Mouse (Mus musculus): ENCODE data around the gene Aldh3b2. TPM values are rescaled to one million over a fixed set of nuclear protein-coding genes. Genes with fewer than 3 reads are reported as not detected.

Gene Aldh3b2
- polyA plus RNA-seq, 1 experiment from 2014 or later: 1.0 TPM

DNA sequence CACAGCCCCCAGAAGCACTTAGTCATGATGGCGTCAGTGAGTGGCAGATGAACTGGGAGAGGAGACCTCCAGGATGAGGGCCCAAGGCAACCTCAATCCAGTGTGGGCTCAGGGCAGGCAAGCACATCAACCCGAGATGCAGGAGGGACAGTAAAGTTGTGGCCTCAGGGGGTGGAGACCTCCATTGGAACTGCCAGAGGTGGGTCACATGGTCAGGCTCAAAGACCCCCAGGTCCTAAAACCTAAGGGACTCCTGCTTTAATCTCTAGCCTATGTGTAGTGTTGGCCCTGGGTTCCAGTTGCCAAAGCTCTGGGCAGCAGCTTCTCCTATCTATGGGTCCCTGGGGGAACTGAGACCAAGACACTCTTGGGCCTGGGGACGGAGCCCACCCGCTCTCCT is 43.3 kb upstream of the Aldh3b2 start:
- Histone ChIP-seq H3K36me3 (ENCODE audit: control insufficient read depth, insufficient read depth, low read length) (no peaks in the 10 kb centered on the region), H3K27ac (ENCODE audit: low read depth, low read length) (no peak overlapping the region), H3K9ac (ENCODE audit: low read length) (no peak overlapping the region), H3K9me3 (ENCODE audit: control insufficient read depth, low read length) (no peaks in the 10 kb centered on the region), H3K27me3 (ENCODE audit: control insufficient read depth, insufficient read depth, low read length) (no peaks in the 10 kb centered on the region), H3K4me1 (replicated peaks; ENCODE audit: control insufficient read depth, insufficient read depth, low read length) (no peaks in the 10 kb centered on the region), H3K4me2 (ENCODE audit: low read depth, low read length, severe bottlenecking) (no peak overlapping the region), H3K4me3 (ENCODE audit: low read depth, low read length) (no peak overlapping the region)
- DNase-seq (ENCODE audit: low spot score): no peak
- ATAC-seq (replicated peaks; ENCODE audit: low FRiP score): no peak
- WGBS: 80% methylated on average over 4 of the region's 4 CpGs

DNA sequence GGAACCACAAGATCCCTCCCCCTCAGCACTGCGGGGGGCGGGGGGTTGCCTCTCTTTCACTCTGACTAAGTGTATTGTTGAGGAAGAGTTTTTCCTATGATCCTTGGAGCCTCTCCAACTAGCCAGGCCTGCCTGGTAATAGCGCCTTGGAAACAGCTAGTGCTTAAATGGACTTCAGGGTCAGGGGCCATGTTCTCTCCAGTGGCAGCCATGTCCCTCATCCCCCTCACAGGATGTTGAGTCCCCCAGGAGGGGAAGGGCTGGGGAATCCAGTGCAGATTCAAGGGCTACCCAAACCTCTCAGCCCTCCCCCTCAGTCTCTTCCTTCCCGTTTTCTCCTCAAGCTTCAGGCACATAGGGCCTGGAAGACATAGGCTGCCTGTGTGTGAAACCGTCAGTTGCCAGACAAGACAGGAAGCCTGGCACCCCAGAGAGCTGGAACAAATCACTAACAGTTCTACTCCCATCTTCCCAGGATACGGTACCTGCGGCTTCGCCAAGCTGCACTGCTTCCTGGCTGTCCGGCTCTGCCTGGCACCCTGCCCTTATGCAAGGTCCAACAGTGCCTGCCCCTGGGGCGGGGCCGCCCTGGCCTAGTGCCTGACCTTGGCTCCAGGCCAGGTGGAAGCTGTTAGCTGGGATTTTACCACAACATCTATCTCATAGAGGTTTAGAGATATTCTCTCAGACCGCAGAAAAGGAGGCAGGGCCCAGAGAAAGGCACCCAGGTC is 42.8 kb upstream of the Aldh3b2 start, which contains the start of gene Aldh3b1:
Gene Aldh3b1, minus strand, starts transcription at position 598 of the 731 bp plus-strand sequence.
- ATAC-seq (replicated peaks; ENCODE audit: low FRiP score) (no peak), DNase-seq (ENCODE audit: low spot score) (no peak)
- H3K4me1 ChIP-seq (replicated peaks; ENCODE audit: control insufficient read depth, insufficient read depth, low read length): no peaks in the 10 kb centered on the region
- no peaks in the 10 kb centered on the region for H3K36me3 ChIP-seq (ENCODE audit: control insufficient read depth, insufficient read depth, low read length)
- no peaks in the 10 kb centered on the region for H3K9me3 ChIP-seq (ENCODE audit: control insufficient read depth, low read length)
- H3K27ac ChIP-seq (ENCODE audit: low read depth, low read length): no peak within 1 kb of the TSS
- H3K27me3 ChIP-seq (ENCODE audit: control insufficient read depth, insufficient read depth, low read length): no peaks in the 10 kb centered on the region
- no peak within 1 kb of the TSS for H3K4me2 ChIP-seq (ENCODE audit: low read depth, low read length, severe bottlenecking)
- H3K4me3 ChIP-seq (ENCODE audit: low read depth, low read length): no peak within 1 kb of the TSS
- no peak within 1 kb of the TSS for H3K9ac ChIP-seq (ENCODE audit: low read length)
- 77% methylated on average over 12 of the region's 12 CpGs for WGBS

DNA sequence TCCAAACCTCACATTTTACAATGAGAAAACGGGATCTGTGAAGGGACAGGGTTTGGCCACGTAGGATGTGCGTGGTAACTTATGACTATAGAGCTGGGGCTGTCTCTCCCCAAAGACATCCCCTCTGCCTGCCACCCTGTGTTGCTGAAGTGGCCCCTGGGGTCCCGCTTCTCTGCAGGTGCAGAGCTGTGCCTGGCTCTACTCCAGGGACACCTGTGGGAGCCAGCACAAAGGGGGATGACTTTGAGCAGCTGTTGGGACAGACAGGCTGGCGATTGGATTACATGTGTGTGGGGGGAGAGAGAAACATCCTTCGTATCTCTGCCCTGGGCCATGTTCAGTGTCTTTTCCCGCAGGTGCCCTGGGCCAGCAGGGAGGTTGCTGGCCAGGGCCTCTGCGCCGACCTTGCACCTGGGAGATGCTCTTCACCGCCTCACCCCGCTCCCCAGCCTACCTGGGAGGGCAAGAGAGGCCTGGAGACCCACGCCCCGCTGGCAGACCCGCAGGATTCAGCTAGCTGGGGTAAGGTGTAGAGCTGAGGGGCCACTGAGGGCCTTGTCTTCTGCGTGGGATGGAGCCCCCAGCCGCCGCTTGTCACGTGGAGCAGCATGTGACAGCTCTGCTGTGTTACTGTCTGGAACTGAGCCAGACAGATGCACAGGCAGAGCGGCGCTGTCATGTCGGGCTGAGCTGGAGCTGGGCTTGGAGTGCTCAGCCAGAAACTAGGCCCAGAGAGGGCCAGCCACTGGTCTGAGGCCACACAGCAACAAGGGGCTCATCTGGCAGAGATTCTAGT is 41.7 kb upstream of the Aldh3b2 start:
- H3K4me2 ChIP-seq (ENCODE audit: low read depth, low read length, severe bottlenecking): no peak overlapping the region
- H3K4me1 ChIP-seq (replicated peaks; ENCODE audit: control insufficient read depth, insufficient read depth, low read length): no peaks in the 10 kb centered on the region; the same call in 1 of the 2 replicates
- H3K36me3 ChIP-seq (ENCODE audit: control insufficient read depth, insufficient read depth, low read length): no peaks in the 10 kb centered on the region
- no peaks in the 10 kb centered on the region for H3K9me3 ChIP-seq (ENCODE audit: control insufficient read depth, low read length)
- ATAC-seq (replicated peaks; ENCODE audit: low FRiP score): no peak
- H3K27ac ChIP-seq (ENCODE audit: low read depth, low read length): no peak overlapping the region
- WGBS: 72% methylated on average over 21 of the region's 21 CpGs
- H3K4me3 ChIP-seq (ENCODE audit: low read depth, low read length): no peak overlapping the region
- no peak for DNase-seq (ENCODE audit: low spot score)
- H3K27me3 ChIP-seq (ENCODE audit: control insufficient read depth, insufficient read depth, low read length): no peaks in the 10 kb centered on the region
- no peak overlapping the region for H3K9ac ChIP-seq (ENCODE audit: low read length)

DNA sequence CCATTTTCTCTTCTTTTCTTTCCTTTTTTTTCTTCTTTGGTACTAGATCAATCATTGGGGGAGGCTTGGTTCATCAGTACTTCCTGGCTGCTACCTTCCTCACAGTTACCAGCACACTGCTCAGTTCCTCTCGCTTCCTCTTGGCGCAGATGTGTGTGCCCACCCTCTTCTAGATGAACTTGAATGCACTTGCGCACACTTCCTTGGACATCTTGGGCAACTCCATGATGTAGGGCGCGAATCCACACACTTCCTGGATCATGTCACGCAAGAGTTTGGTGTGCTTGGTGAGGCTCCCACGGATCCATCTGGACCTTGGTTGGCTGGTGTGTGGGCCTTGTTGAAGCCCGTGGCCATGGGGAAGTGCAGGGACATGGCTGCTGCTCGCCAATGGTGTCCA is 40.4 kb upstream of the Aldh3b2 start:
- no peak for DNase-seq (ENCODE audit: low spot score)

DNA sequence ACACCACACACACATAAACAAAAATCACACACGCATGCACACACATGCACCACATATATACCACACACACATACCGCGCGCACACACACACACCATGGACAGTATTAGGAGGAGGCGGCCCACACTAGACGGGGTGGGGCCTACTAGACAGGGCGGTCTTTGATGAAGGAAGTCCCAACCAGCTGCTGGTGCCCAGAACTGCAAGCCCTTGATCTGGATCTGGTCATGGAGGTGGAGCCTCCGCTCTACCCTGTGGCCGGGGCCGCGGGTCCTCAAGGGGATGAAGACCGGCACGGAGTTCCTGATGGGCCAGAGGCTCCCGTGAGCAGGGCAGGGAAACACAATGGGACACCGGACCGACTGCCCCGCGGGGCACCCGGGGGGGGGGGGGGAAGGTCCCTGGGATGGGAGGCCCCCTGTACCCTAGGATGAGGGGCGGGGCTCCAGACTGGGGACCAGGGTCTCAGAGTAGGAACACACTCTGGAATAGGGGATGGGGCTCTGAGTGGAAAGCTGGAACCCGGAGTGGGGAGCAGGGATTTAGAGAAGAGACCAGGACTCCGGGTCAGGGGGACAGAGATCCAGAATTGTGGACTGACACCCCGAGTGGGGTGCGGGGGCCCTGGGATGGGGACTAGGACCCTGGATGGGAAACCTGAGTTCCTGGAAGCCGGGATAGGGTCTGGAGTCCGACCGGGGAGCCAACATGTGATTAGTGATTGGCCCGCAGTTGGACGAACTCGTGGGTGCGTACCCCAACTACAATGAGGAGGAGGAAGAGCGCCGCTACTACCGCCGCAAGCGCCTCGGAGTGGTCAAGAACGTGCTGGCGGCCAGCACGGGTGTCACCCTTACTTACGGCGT is 36.9 kb upstream of the Aldh3b2 start, which contains the start of gene Unc93b1:
Gene Unc93b1, plus strand, starts transcription at position 155 of the 864 bp plus-strand sequence.
- Histone ChIP-seq H3K36me3 (ENCODE audit: control insufficient read depth, insufficient read depth, low read length) (no peaks in the 10 kb centered on the region), H3K4me3 (ENCODE audit: low read depth, low read length) (peak within 1 kb of the TSS; percentile 38), H3K4me1 (replicated peaks; ENCODE audit: control insufficient read depth, insufficient read depth, low read length) (no peaks in the 10 kb centered on the region; the same call in none of the 2 replicates), H3K9me3 (ENCODE audit: control insufficient read depth, low read length) (no peaks in the 10 kb centered on the region), H3K27me3 (ENCODE audit: control insufficient read depth, insufficient read depth, low read length) (no peaks in the 10 kb centered on the region), H3K9ac (ENCODE audit: low read length) (peak within 1 kb of the TSS; percentile 54), H3K27ac (ENCODE audit: low read depth, low read length) (no peak within 1 kb of the TSS), H3K4me2 (ENCODE audit: low read depth, low read length, severe bottlenecking) (peak within 1 kb of the TSS; percentile 75)
- 5% methylated on average over 39 of the region's 42 CpGs for WGBS
- DNase-seq (ENCODE audit: low spot score) (peak; percentile 65), ATAC-seq (replicated peaks; ENCODE audit: low FRiP score) (peak; percentile 71)

More for the DNA sequence above, 40.4 kb upstream of the Aldh3b2 start:
- Histone ChIP-seq H3K36me3 (ENCODE audit: control insufficient read depth, insufficient read depth, low read length) (no peaks in the 10 kb centered on the region), H3K27me3 (ENCODE audit: control insufficient read depth, insufficient read depth, low read length) (no peaks in the 10 kb centered on the region), H3K9ac (ENCODE audit: low read length) (no peak overlapping the region), H3K27ac (ENCODE audit: low read depth, low read length) (no peak overlapping the region), H3K9me3 (ENCODE audit: control insufficient read depth, low read length) (no peaks in the 10 kb centered on the region), H3K4me2 (ENCODE audit: low read depth, low read length, severe bottlenecking) (no peak overlapping the region), H3K4me1 (replicated peaks; ENCODE audit: control insufficient read depth, insufficient read depth, low read length) (no peaks in the 10 kb centered on the region; the same call in none of the 2 replicates), H3K4me3 (ENCODE audit: low read depth, low read length) (no peak overlapping the region)
- no peak for ATAC-seq (replicated peaks; ENCODE audit: low FRiP score)
- WGBS: 93% methylated on average over 9 of the region's 9 CpGs

DNA sequence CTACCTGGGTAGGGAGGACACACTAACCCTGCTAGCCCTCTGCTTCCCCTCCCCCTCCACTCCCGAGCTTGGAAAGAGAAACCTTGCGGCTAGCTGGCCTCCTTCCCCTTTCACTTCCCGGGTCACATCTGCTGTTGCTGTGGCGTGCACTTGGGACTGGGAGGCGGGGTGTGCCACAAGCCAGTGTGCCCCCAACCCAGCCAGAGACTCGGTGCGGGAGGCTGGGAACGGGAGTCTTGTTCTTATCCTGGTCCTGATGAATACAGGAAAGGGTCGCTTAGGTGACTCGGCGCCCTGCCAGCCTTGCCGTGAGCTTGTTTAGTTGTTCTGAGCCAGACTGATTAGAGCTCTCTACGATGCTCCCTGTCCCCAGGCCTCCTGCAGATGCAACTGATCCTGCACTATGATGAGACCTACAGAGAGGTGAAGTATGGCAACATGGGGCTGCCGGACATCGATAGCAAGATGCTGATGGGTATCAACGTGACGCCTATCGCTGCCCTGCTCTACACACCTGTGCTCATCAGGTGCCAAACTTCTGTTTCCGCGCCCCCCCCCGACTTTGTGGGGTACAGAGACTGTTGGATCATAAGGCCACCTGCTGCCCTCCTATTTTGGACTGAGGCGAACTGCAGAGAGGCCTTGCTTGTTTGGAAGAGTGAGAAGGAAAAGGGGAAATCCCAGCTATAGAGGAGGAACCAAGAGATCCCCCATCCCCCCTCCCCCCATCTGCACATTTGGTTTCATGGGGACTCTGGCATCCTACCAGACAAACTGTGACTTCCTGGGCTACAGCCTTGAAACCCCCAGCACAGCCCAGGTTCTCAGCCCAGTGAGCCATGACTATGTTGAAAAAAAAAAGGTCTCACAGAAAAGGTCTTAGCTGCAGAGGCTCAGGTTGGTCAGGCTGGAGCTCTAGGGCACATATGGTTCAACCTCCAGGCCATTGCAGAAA is 36.0 kb upstream of the Aldh3b2 start:
- no peaks in the 10 kb centered on the region for H3K9me3 ChIP-seq (ENCODE audit: control insufficient read depth, low read length)
- DNase-seq (ENCODE audit: low spot score): no peak
- peak overlapping the region; percentile 75 for H3K4me2 ChIP-seq (ENCODE audit: low read depth, low read length, severe bottlenecking)
- H3K4me1 ChIP-seq (replicated peaks; ENCODE audit: control insufficient read depth, insufficient read depth, low read length): no peaks in the 10 kb centered on the region; the same call in none of the 2 replicates
- no peak overlapping the region for H3K27ac ChIP-seq (ENCODE audit: low read depth, low read length)
- ATAC-seq (replicated peaks; ENCODE audit: low FRiP score): no peak
- no peaks in the 10 kb centered on the region for H3K36me3 ChIP-seq (ENCODE audit: control insufficient read depth, insufficient read depth, low read length)
- 9% methylated on average over 22 of the region's 22 CpGs for WGBS
- peak overlapping the region; percentile 54 for H3K9ac ChIP-seq (ENCODE audit: low read length)
- H3K4me3 ChIP-seq (ENCODE audit: low read depth, low read length): peak overlapping the region; percentile 38
- no peaks in the 10 kb centered on the region for H3K27me3 ChIP-seq (ENCODE audit: control insufficient read depth, insufficient read depth, low read length)

DNA sequence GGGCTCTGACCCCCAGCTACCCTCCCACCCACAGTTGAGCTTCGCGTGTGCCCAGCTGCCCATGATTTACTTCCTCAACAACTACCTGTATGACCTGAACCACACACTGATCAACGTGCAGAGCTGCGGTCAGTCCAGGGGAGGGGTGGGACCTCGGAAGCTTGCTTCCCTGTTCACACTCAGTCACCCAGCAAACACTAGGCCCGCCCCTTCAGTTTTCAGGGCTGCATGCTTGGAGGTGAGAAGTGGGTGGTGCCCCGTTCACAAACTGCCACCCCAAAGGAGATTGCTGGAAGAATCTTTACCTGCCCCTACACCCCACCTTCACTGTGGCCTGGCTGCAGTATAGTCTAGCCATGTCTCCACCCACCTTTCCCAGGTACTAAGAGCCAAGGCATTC is 29.8 kb upstream of the Aldh3b2 start:
- no peak overlapping the region for H3K4me2 ChIP-seq (ENCODE audit: low read depth, low read length, severe bottlenecking)
- H3K9ac ChIP-seq (ENCODE audit: low read length): no peak overlapping the region
- WGBS: 84% methylated on average over 7 of the region's 7 CpGs
- H3K36me3 ChIP-seq (ENCODE audit: control insufficient read depth, insufficient read depth, low read length): no peaks in the 10 kb centered on the region
- no peaks in the 10 kb centered on the region for H3K9me3 ChIP-seq (ENCODE audit: control insufficient read depth, low read length)
- no peaks in the 10 kb centered on the region for H3K27me3 ChIP-seq (ENCODE audit: control insufficient read depth, insufficient read depth, low read length)
- DNase-seq (ENCODE audit: low spot score) (no peak), ATAC-seq (replicated peaks; ENCODE audit: low FRiP score) (no peak)
- H3K4me1 ChIP-seq (replicated peaks; ENCODE audit: control insufficient read depth, insufficient read depth, low read length): no peaks in the 10 kb centered on the region
- no peak overlapping the region for H3K4me3 ChIP-seq (ENCODE audit: low read depth, low read length)
- H3K27ac ChIP-seq (ENCODE audit: low read depth, low read length): no peak overlapping the region

All from forebrain, embryonic 11.5 days (tissue).